Mouse (Mus musculus): Measurements from ENCODE around the gene Hnrnpf.

GRCm38 (mm10) chr6:117900126-117901080, at the start of gene Hnrnpf:
- TF ChIP-seq CTCF (IDR thresholded peaks at IDR 0.05; ENCODE audit: extremely low read depth, insufficient read length, insufficient replicate concordance, low read depth, low read length) (no peak), POLR2A (IDR thresholded peaks at IDR 0.05; ENCODE audit: low read depth, low read length) (no peak)

Measured in small intestine, adult 2 months (tissue).